Mouse (Mus musculus): Measurements from ENCODE around the gene Pim1. TPM values are rescaled to one million over a fixed set of nuclear protein-coding genes. Genes with fewer than 3 reads are reported as not detected.

The Pim1 gene
- total RNA-seq, 2 experiments from 2014 or later, result 41.2 to 91.2 TPM

DNA sequence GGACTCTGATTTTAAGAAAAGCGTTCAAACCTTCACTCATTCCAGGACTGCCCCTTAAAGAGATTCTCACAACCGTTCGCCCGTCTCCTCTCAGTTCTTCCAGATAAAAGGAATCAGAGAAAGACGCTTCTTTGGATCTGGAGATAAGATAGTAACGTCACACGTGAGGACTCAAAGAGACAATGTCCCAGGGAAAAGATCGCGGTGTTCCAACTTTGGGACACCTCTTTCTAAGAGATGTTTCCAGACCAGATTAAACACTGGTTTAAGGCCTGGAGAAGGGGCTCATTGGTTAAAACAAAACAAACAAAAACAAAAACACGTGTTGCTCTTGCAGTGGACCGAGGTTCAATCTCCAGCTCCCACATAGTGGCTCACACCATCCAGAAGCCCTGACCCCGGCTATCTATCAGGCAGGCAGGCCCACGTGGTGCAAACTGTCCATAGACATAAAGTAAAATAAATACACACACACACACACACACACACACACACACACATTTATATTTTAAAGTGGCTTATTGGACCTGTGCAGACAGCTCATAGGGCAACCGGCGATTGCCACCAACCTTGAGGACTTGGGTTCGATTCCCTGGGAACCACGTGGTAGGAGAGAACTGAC, 25.9 kb upstream of the Pim1 start:
- ATAC-seq (replicated peaks; ENCODE audit: poor library complexity), result no peak

DNA sequence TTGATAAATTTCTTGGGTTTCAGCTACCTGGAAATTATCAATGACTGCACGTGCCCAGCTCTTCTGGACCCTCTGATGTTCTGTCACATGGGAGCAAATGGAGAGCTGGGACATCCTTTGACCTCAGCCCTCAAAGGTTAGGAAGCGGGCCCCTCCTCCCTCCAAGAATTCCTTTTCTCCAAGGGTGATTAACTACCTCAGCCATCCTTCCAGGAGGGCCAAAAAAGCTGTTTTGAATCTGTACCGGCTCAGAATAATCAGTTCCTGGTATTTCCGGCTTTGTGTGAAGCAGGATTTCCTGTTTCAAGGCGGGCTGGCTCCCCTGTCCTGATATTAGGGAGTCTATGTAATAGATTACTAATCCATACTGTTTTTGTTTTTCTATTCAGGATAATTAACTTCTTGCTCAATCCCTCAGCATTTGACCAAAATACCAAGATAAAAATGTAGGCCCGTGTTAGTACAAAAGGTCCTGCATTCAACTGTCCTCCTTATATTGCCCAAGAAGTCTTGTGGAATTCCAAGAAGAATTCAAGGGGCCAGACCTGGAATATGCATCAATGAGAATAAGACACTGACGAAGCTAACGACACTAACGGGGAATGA, 25.0 kb upstream of the Pim1 start:
- ATAC-seq (replicated peaks; ENCODE audit: poor library complexity), result no peak

DNA sequence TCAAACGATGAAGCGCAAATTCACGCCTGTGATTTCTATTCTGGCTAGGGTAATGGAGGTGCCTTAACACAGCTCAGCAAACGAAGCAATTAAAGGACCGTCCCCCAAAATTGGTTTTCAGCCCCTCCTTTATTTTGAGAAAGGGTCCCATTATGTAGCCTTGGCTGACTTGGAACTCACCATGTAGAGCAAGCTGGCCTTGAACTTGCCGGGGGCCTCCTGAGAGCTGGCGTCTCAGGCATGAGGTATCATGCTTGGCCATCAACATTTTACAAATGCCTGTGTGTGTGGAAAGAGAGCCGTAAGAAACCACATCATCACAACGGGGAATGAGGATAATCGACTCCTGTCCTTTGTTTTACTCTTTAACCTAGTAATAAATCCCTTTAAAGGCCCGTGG, 23.5 kb upstream of the Pim1 start:
- no peak for ATAC-seq (replicated peaks; ENCODE audit: poor library complexity)

DNA sequence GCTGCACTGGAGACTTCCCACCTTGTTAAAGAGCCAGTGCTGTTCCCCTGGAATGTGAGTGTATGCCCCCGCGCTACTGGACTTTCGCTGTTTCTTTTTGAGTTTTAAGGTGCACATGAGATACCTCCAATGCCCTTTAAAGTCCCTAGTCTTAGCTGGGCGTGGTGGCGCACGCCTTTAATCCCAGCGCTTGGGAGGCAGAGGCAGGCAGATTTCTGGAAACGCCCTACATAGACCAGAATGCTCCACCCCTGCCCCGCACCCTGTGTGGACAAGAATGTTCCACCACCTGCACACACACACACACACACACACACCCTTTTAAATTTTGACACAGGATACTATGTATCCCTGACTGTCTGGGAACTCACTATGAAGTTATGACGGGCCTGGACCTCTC, 17.1 kb upstream of the Pim1 start:
- ATAC-seq (replicated peaks; ENCODE audit: poor library complexity), result no peak

DNA sequence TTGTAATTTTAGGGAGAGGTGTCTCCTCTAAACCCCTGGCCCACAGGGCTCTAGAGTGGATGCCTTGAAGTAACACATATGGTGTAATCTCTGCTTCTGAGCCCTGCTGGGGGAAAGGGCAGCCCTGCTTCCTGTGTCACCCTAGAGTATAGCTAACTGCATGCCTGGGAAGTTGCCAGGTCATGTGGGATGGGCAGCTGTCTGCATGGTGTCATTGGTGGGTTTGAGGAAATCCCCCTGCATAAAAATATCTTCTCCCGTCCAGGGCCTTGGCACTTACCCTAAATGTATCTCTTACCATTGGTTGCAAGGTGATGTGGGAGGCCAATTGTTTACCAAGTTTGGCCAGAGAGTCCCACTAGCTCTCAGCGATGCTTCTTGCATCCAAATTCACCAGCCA, 16.5 kb upstream of the Pim1 start:
- no peak for ATAC-seq (replicated peaks; ENCODE audit: poor library complexity)

DNA sequence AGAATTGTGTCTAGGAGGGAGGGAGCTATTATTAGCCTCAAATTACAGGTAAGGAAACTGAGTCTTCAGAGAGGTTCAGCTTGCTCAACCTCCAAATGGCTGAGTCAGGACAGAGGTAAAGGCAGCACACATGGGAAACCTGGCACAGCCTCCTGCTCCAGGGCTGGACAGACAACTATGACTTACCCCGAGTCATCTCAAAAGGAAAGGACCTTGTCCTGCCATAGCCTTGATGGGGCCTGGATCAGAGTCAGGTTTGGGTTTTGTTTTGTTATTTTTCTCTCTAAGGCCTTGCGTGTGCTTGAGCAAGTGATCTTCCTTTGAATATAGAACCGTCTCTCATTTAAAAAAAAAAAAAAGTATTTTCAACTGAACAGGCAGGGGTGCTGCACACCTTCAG, 15.4 kb upstream of the Pim1 start:
- no peak for ATAC-seq (replicated peaks; ENCODE audit: poor library complexity)

DNA sequence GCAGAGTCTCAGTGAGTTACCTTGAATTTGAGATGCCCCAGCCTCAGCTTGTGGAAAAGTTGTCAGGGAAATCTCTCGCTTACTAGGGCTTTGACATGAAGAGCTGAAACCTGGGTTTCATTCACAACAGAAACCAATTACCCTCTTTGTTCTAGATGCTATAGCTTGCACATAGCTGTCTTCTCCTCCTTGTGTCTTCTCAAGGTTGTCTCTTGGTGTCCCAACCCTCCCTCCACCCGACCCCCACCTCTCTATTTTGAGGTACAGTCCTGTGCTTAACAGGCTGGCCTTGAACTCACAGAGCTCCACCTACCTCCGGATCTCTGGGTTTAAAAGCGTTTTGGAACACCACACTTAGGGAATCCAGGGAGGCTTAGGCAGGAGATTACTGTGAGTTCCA, 14.1 kb upstream of the Pim1 start:
- ATAC-seq (replicated peaks; ENCODE audit: poor library complexity), result no peak

DNA sequence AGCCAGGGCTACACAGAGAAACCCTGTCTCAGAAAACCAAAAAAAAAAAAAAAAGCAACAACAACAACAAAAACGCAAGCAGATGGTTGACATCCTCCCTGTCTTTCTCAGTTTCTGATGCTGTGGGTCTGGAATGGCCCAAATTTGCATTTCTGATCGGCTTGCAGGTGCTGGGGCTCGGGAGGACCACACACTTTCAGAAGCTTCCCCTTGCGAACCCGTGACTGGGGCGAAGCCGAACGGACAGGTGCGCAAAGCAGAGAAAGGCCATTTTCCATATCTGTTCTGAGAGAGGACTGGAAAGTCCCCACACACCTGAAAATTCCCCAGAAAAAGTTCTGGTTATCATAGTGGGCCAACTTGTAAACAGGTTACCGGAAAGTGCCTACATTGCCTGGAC, 13.2 kb upstream of the Pim1 start:
- ATAC-seq (replicated peaks; ENCODE audit: poor library complexity), result no peak

DNA sequence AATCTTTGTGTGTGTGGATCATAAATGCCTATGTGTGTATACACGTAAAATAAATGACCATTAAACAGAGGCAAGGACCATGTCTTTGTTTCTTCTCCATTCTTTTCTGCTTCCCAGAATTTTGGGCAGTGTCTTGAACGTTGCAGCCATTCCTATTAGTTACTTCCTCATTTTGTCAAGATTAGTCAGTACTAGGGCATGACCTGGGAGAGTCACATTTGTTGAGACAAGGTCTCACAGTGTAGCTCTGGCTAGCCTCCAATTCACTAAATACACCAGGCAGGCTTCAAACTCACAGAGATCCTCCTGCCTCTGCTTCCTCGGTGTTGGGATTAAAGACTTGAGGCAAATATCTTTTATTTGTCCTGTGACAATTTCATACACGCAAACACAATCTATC, 12.3 kb upstream of the Pim1 start:
- ATAC-seq (replicated peaks; ENCODE audit: poor library complexity), result 0 out of 2 replicates have a peak, but pooled peaks have one; percentile 29

DNA sequence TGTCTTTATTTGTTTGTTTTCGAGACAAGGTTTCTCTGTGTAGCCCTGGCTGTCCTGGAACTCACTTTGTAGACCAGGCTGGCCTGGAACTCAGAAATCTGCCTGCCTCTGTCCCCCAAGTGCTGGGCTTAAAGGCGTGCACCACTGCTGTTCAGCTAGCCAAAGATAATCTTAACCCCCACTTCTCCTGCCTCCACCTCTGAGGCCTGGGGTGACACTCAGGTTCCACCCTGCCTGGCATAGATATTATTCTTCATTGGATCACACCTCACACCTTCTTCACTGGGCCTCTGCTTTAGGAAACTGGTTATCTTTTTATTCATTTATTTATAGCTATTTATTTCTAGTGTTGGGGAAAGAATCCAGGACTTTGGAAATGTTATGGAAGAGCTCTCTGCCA, 10.3 kb upstream of the Pim1 start:
- no peak for ATAC-seq (replicated peaks; ENCODE audit: poor library complexity)

DNA sequence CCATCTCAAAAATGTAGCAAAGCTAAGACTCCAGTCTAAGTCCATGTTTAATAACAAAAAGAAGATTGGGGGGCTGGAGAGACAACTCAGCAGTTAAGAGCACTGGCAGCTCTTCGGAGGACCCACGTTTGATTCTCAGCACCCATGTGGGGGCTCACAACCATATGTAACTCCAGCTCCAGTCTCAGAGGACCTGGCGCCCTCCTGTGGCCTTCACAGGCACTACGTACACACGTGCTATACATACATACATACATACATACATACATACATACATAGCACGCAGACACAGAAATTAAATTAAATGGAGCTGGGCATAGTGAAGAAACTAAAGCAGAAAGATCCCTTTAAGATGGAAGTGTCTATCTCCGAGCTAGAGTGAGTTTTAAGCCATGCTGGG, 7.9 kb upstream of the Pim1 start:
- ATAC-seq (replicated peaks; ENCODE audit: poor library complexity), result no peak

DNA sequence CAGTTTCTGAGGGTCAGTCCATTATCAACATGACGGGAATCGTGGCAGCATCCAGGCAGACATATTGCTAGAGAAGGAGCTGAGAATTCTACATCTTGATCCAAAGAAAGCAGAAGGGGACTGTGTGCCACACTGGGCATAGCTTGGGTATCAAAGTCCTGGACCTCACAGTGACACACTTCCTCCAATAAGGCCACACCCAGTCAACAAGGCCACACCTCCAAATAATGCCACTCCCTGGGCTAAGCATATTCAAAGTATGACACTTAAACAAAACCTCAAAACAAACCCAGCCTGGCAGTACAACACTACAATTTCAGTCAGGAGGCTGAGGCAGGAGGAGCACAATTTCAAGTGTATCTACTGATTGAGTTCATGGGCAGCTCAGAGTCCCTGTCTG, 7.3 kb upstream of the Pim1 start:
- no peak for ATAC-seq (replicated peaks; ENCODE audit: poor library complexity)

DNA sequence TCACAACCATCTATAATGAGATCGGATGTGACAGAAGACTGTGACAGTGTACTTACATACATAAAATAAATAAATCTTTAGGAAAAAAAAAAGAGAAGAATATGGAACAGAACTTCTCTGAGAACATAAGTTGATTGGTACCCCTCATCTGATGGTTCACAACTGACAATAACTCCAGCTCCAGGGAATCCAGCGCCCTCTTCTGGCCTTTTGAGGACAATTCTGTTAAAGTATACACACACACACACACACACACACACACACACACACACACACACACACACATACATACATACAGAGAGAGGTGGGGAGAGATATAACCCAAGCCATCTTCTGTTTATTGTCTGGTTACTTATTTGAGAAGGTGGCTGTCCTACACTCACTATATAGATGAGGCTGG, 6.1 kb upstream of the Pim1 start:
- no peak for ATAC-seq (replicated peaks; ENCODE audit: poor library complexity)

DNA sequence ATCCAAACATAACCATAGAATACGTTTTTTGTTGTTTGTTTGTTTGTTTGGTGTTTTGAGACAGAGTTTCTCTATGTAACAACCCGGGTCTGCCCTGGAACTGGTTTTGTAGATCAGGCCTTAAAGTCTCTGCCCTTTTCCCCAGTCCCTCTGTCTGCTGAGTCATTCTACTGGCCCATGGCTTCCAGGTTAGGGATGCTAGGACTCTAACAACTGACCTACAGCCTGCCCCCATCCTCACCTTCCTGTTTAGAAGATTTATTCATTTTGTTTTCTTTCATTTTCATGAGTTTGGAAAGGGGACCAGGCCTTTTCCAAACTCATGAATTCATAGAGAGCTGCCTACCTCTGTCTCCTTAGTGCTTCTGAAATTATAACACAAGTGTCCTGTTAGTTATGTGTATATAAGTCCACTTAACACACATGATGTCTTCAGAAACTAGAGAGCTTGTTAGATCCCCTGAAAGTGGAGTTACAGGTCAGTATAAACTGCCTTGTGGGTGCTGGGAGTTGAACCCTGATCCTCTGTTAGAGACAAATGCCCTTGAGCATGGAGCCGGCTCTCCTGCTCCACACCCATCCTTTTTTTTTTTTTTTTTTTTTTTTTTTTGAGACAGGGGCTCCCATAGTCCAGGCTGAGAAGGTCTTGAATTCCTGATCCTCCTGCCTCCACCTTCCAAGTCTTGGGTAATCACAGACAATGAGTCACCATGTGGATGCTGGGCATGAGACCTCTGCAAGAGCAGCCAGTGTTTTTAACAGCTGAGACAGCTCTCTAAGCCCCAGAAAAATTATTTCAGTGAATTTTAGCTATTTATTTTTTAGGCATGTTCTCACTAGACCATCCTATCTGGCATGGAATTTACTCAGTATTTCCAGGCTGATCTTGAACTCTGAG, 5.0 kb upstream of the Pim1 start:
- ATAC-seq (replicated peaks; ENCODE audit: poor library complexity), result no peak

DNA sequence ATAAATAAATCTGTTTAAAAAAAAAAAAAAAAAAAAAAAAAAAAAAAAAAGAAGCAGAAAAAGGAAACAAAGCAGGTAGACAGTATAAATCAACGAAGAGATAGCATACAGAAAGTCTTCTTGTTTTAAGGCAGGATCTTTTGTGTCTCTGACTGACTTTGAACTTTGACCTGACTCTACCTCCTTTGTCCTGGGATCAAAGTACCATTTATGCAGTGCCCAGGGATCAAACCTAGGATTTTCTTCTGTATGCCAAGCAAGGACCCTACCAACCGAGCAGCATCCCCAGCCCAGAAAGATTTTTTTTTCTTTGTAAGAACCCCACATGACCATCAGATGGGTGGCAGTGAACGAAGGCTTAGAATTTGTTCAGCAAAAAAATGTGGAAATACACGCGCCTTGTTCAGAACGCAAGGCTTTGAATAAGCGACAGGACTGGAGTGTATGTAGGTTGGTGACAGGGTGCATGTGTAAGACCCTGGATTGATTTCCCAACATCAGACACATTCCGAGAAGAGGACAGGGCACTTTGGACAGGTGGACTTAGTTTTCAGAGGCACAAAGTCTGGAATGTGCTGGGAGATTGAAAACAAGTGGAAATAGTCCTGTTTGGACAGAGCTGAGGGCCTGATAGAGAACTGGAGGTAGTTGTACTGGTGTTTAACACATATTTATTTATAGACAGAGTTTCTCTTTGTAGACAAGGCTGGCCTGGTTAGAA, 2.1 kb upstream of the Pim1 start:
- no peak for ATAC-seq (replicated peaks; ENCODE audit: poor library complexity)

DNA sequence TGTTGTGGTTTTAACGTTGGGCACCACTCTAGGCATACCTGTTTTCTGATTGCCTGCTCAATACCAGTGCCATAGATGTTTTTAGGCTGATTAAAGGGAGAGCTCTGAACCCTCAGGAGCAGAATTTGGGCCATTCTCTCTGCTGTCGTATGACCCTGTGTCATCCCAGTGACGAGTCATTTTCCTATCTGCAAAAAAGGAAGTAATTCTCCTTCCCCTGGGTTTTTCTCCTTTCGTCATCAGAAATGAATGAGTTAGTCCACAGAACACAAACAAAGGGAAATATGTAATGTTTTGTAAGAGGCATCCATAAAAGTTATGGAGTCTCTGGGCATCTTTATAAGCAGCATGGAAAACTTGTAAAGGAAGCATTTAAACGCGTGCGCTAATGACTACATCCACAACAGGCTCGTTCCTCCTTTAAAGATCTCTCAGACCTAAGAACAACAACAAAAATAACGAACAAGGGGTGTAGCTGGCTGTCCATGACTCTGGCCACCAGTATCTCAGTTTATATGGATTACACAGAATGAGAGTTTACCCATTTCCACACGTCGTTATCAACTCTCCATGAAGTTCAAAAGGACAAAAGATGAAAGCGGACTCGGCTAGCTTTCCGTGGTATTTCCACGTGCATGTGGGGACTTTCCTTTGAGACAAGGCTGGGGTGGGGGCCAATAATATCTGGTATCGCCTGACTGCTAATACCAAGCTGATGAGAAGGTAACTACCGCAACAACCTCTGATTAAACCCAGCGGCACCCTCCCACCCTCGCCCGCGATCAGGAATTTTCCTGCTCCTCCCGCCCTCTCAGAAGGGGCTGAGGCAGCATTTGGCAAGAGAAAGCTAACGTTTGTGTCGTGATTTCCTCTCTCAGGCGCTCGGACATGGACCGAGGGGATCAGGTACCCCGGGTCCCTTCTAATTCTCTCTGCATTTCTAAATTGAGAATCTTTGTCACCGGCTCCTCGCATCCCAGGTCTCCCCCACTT, 1.3 kb upstream of the Pim1 start:
- ATAC-seq (replicated peaks; ENCODE audit: poor library complexity), result peak; percentile 12; the same call in 1 of the 2 replicates

DNA sequence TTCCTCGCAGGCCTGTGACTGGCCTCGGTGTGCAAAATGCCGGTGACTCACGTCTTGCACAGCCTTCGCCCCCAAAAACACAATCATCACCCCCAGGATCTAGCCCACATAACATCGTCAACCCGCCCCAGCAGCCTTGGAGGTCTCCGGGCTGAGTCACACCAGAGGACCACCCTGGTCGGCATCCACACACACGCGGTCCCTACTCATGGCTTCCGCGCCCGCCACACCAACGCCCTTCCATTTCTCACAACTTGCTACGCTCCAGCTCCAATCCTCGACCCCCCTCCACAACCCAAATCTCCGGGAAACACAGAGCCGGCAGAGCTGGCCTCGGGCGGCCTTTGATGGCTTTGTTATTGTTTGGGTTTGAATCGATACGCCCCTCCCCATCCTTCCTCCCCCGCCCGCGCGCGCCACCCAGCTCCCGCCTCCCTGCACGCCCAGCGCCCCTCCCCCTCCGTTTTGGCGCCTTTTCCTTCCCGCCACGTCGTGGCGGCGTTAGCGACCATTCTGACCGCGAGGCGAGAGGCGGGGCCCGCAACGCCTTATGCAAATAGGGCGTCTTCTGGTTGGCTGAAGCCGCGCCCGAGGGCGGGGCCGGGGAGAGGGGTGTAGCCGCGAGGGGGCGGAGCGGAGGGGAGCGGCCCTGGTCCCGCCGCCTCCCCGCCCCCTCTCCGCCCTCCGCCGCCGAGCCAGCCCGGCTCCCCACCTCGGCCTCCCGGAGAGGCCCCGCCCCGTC, 411 bp upstream of the Pim1 start:
- peak; percentile 81 for ATAC-seq (replicated peaks; ENCODE audit: poor library complexity)

DNA sequence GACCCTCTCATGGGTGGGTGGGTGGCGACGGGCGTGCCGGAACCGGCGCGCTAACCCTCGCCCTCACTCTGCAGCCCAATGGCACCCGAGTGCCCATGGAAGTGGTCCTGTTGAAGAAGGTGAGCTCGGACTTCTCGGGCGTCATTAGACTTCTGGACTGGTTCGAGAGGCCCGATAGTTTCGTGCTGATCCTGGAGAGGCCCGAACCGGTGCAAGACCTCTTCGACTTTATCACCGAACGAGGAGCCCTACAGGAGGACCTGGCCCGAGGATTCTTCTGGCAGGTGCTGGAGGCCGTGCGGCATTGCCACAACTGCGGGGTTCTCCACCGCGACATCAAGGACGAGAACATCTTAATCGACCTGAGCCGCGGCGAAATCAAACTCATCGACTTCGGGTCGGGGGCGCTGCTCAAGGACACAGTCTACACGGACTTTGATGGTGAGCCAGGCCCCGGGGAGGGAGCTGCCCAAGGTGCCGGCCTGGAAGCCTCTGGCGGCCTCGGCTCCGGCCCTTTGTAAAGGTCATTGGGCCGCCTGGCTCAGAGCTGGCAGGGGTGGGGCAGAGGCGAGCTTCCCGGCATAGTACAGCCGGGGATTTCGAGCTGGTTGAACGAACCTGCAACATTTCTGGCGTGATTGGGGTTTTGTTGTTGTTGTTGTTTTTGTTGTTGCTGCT, 1.2 kb downstream of the Pim1 start:
- ATAC-seq (replicated peaks; ENCODE audit: poor library complexity), result no peak
